Mouse (Mus musculus): ENCODE data around the gene Keg1. TPM values are rescaled to one million over a fixed set of nuclear protein-coding genes. Genes with fewer than 3 reads are reported as not detected.

The Keg1 gene
- polyA plus RNA-seq, 1 experiment from 2014 or later = not detected

DNA sequence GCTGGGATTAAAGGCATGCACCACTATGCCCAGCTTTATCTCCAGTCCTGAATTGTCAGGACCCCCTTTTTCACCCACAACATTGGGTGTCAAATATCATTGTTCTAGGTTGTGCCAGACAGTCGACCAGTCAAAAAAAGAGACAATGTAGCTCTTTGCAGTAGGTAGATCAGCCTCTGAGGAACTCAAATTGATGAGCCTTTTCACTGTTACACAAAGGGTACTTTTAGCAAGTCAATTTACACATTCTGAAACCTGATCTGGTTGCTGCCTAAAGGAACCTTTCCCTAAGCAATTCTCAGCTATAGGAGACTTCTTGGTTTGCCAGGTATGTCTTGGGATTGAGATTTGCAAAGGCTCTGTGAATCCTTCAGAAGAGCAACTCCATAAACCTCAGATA lies 35.5 kb downstream of the Keg1 start:
- H3K9me3 ChIP-seq (ENCODE audit: control insufficient read depth, low read length) = no peaks in the 10 kb centered on the region
- H3K27me3 ChIP-seq (ENCODE audit: control insufficient read depth, insufficient read depth, low read length) = no peaks in the 10 kb centered on the region
- ATAC-seq (replicated peaks; ENCODE audit: low FRiP score) (no peak), DNase-seq (ENCODE audit: low spot score) (no peak)
- H3K9ac ChIP-seq (ENCODE audit: low read length) = no peak overlapping the region
- no peak overlapping the region for H3K4me3 ChIP-seq (ENCODE audit: low read depth, low read length)
- no peaks in the 10 kb centered on the region for H3K4me1 ChIP-seq (replicated peaks; ENCODE audit: control insufficient read depth, insufficient read depth, low read length)
- H3K4me2 ChIP-seq (ENCODE audit: low read depth, low read length, severe bottlenecking) = no peak overlapping the region
- no peak overlapping the region for H3K27ac ChIP-seq (ENCODE audit: low read depth, low read length)
- H3K36me3 ChIP-seq (ENCODE audit: control insufficient read depth, insufficient read depth, low read length) = no peaks in the 10 kb centered on the region
- WGBS = 62% methylated on average over 1 of the region's 1 CpGs

DNA sequence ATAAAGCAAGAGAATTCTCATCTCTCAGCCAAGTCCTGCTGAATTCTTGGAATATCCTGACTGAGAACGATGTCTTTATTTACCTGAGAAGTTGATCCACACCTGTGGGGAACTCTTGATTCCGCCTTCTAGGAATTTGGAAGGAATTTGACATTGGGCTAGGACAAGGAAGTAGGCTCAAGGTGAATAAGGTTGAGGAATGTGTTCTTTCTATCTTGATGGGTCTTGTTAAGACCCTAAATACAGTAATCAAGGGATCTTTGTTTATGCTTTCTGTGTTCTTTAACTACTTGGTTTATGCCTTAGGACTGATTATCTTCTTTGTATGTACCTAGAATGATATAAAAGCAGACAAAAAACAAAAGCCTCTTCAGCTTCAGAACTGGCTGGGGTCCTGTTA lies 36.4 kb downstream of the Keg1 start:
- DNase-seq (ENCODE audit: low spot score) (no peak), ATAC-seq (replicated peaks; ENCODE audit: low FRiP score) (no peak)
- no peaks in the 10 kb centered on the region for H3K27me3 ChIP-seq (ENCODE audit: control insufficient read depth, insufficient read depth, low read length)
- H3K4me2 ChIP-seq (ENCODE audit: low read depth, low read length, severe bottlenecking) = no peak overlapping the region
- H3K9me3 ChIP-seq (ENCODE audit: control insufficient read depth, low read length) = no peaks in the 10 kb centered on the region
- no peaks in the 10 kb centered on the region for H3K36me3 ChIP-seq (ENCODE audit: control insufficient read depth, insufficient read depth, low read length)
- WGBS = 99% methylated on average over 2 of the region's 2 CpGs
- no peaks in the 10 kb centered on the region for H3K4me1 ChIP-seq (replicated peaks; ENCODE audit: control insufficient read depth, insufficient read depth, low read length)
- H3K4me3 ChIP-seq (ENCODE audit: low read depth, low read length) = no peak overlapping the region
- H3K27ac ChIP-seq (ENCODE audit: low read depth, low read length) = no peak overlapping the region
- no peak overlapping the region for H3K9ac ChIP-seq (ENCODE audit: low read length)

DNA sequence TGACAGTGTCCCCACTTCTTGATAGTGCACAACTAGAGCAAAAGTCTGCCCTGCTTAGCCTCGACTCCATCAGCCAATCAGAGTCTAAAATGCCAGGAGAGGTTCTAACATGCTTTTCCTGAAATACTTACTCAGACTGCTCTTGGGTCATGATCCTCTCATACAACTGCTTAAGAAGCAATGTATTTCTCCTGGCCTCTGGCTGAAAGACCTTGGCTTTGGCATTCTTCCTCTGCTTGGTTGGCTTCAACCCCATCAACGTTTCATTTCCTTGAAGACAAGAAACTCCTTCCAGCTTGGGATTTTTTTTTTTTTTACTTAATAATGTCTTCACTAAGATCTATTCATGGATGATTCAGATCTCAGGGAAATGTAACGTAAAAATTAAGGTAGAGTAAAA lies 60.7 kb downstream of the Keg1 start:
- Histone ChIP-seq H3K4me1 (replicated peaks; ENCODE audit: control insufficient read depth, insufficient read depth, low read length) (no peaks in the 10 kb centered on the region), H3K36me3 (ENCODE audit: control insufficient read depth, insufficient read depth, low read length) (no peaks in the 10 kb centered on the region), H3K9me3 (ENCODE audit: control insufficient read depth, low read length) (no peaks in the 10 kb centered on the region), H3K27me3 (ENCODE audit: control insufficient read depth, insufficient read depth, low read length) (no peaks in the 10 kb centered on the region), H3K4me2 (ENCODE audit: low read depth, low read length, severe bottlenecking) (no peak overlapping the region), H3K27ac (ENCODE audit: low read depth, low read length) (no peak overlapping the region), H3K9ac (ENCODE audit: low read length) (no peak overlapping the region), H3K4me3 (ENCODE audit: low read depth, low read length) (no peak overlapping the region)
- WGBS = 80% methylated on average over 3 of the region's 3 CpGs
- ATAC-seq (replicated peaks; ENCODE audit: low FRiP score) (no peak), DNase-seq (ENCODE audit: low spot score) (no peak)

DNA sequence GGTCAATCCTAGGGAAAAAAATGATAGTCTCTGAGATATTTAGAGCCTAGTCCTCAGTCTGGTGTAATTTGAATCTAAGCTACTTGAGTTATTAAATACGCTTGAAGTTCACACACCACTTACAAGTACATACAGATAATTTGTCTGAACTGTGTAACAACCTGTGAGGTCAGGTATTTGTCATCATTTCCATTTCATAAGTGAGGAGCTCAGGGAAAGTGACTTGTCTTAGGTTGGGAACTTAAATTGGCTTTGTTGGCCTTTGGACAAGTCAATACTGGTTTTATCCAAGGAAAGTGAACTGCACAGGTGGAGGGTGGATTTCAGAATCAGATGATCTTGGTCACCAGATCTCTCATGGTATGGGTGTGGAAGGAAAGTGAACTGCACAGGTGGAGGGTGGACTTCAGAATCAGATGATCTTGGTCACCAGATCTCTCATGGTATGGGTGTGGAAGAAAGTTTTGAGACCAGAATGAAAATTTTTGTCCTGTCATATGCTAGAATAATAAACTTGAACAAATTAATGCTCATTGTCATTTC lies 63.4 kb downstream of the Keg1 start:
- H3K27me3 ChIP-seq (ENCODE audit: control insufficient read depth, insufficient read depth, low read length) = no peaks in the 10 kb centered on the region

DNA sequence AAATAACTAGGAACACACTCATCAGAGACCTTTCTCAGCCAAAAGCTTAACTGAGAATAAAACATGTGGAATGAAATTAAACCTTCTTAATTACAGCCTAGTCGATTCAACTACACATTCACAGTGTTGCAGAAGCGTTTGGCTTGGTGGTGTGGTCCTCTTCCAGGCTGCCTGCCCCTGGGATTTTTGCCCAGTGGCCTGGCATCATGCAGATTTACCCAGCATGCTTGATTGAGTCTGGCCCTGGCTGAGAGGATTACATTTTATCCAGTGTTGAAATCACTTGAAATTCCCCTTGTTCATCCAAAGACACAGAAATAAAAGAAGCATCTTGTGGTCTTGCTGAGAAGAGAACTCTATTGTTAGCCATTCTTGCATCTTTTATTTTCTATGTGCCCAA lies 64.1 kb downstream of the Keg1 start:
- H3K4me1 ChIP-seq (replicated peaks; ENCODE audit: control insufficient read depth, insufficient read depth, low read length) = no peaks in the 10 kb centered on the region
- ATAC-seq (replicated peaks; ENCODE audit: low FRiP score) (no peak), DNase-seq (ENCODE audit: low spot score) (no peak)
- no peaks in the 10 kb centered on the region for H3K36me3 ChIP-seq (ENCODE audit: control insufficient read depth, insufficient read depth, low read length)
- H3K9ac ChIP-seq (ENCODE audit: low read length) = no peak overlapping the region
- no peaks in the 10 kb centered on the region for H3K9me3 ChIP-seq (ENCODE audit: control insufficient read depth, low read length)
- WGBS = 56% methylated on average over 2 of the region's 2 CpGs
- H3K4me3 ChIP-seq (ENCODE audit: low read depth, low read length) = no peak overlapping the region
- H3K27ac ChIP-seq (ENCODE audit: low read depth, low read length) = no peak overlapping the region
- no peak overlapping the region for H3K4me2 ChIP-seq (ENCODE audit: low read depth, low read length, severe bottlenecking)
- H3K27me3 ChIP-seq (ENCODE audit: control insufficient read depth, insufficient read depth, low read length) = no peaks in the 10 kb centered on the region

More for the DNA sequence above, 63.4 kb downstream of the Keg1 start:
- Histone ChIP-seq H3K9me3 (ENCODE audit: control insufficient read depth, low read length) (no peaks in the 10 kb centered on the region), H3K4me2 (ENCODE audit: low read depth, low read length, severe bottlenecking) (no peak overlapping the region), H3K4me1 (replicated peaks; ENCODE audit: control insufficient read depth, insufficient read depth, low read length) (no peaks in the 10 kb centered on the region), H3K4me3 (ENCODE audit: low read depth, low read length) (no peak overlapping the region), H3K36me3 (ENCODE audit: control insufficient read depth, insufficient read depth, low read length) (no peaks in the 10 kb centered on the region), H3K9ac (ENCODE audit: low read length) (no peak overlapping the region), H3K27ac (ENCODE audit: low read depth, low read length) (no peak overlapping the region)
- 95% methylated on average over 1 of the region's 1 CpGs for WGBS
- ATAC-seq (replicated peaks; ENCODE audit: low FRiP score) (no peak), DNase-seq (ENCODE audit: low spot score) (no peak)

DNA sequence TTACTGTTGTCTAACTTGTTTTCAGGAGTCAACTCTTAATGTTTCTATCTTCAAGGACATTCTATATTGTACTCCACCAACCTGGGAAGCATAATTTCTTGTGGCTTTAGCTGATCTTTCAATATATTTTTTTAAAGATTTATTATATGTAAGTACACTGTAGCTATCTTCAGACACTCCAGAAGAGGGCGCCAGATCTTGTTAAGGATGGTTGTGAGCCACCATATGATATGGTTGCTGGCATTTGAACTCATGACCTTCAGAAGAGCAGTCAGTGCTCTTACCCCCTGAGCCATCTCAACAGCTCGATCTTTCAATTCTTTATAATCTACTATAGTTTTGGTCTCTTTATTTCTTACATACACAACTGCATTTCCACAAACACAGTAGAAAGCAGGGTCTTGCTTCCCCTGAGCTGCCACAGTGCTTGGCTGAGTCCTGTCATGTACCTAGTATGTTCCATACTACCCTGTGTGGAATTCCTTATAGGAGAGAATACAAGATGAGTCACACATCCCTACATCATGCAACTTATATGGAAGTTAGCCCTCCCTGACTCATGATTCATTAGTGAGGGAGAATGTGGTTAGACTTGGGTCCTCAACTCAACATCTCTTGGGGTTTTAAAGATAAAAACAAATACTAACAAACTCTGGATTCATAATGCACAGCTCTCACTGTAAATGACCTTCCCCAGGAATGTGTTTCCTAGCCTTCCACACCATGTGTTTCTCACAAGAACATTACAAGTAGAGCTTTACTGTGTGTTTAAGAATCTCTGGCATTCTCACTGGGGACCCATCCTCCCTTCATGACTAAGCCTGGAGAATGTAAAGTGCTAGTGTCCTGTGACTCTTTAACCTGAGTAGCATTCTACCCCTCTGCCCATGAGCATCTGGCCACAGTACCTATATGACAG lies 66.9 kb downstream of the Keg1 start:
- H3K4me1 ChIP-seq (replicated peaks; ENCODE audit: control insufficient read depth, insufficient read depth, low read length) = no peaks in the 10 kb centered on the region
- H3K27ac ChIP-seq (ENCODE audit: low read depth, low read length) = no peak overlapping the region
- ATAC-seq (replicated peaks; ENCODE audit: low FRiP score) (no peak), DNase-seq (ENCODE audit: low spot score) (no peak)
- H3K27me3 ChIP-seq (ENCODE audit: control insufficient read depth, insufficient read depth, low read length) = no peaks in the 10 kb centered on the region
- no peaks in the 10 kb centered on the region for H3K9me3 ChIP-seq (ENCODE audit: control insufficient read depth, low read length)
- no peak overlapping the region for H3K9ac ChIP-seq (ENCODE audit: low read length)
- no peak overlapping the region for H3K4me2 ChIP-seq (ENCODE audit: low read depth, low read length, severe bottlenecking)
- 52% methylated on average over 2 of the region's 2 CpGs for WGBS
- H3K36me3 ChIP-seq (ENCODE audit: control insufficient read depth, insufficient read depth, low read length) = no peaks in the 10 kb centered on the region; the same call in 1 of the 2 replicates
- no peak overlapping the region for H3K4me3 ChIP-seq (ENCODE audit: low read depth, low read length)

DNA sequence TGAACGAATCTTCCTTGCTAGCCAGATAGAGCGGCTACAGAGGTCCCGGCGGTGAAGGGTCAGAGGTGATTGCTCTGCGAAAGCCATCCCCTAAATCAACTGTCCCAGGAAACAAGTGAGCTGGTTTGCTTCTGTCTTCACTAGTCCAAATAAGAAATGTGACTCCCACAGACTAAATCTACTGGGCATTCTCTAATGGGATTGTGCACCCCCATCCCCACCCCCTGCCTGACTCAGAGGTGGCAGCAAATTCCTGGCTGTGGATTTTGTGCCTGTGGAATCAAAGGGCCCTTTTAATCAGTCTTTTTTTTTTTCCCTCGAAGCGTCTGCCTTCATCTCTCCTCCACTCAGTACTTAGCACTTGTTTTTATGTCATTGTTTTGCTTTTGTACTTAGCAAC lies 69.7 kb downstream of the Keg1 start, which contains the start of gene Cntf:
TSS of gene Cntf (minus strand) at position 325 of the 400 bp plus-strand sequence.
- no peaks in the 10 kb centered on the region for H3K9me3 ChIP-seq (ENCODE audit: control insufficient read depth, low read length)
- no peak for ATAC-seq (replicated peaks; ENCODE audit: low FRiP score)

More for the DNA sequence above, 69.7 kb downstream of the Keg1 start, which contains the start of gene Cntf:
- no peak within 1 kb of the TSS for H3K4me3 ChIP-seq (ENCODE audit: low read depth, low read length)
- no peak within 1 kb of the TSS for H3K4me2 ChIP-seq (ENCODE audit: low read depth, low read length, severe bottlenecking)
- H3K4me1 ChIP-seq (replicated peaks; ENCODE audit: control insufficient read depth, insufficient read depth, low read length) = no peaks in the 10 kb centered on the region
- peaks cover 6% of the 10 kb centered on the region for H3K36me3 ChIP-seq (ENCODE audit: control insufficient read depth, insufficient read depth, low read length)
- DNase-seq (ENCODE audit: low spot score) = no peak
- no peak within 1 kb of the TSS for H3K27ac ChIP-seq (ENCODE audit: low read depth, low read length)
- no peaks in the 10 kb centered on the region for H3K27me3 ChIP-seq (ENCODE audit: control insufficient read depth, insufficient read depth, low read length)
- 50% methylated on average over 7 of the region's 7 CpGs for WGBS
- H3K9ac ChIP-seq (ENCODE audit: low read length) = no peak within 1 kb of the TSS

All from forebrain, embryonic 11.5 days (tissue).